Mouse (Mus musculus) urinary bladder, postnatal 36 days (tissue): ENCODE results near the gene Cd160.

Source experiments
- DNase-seq, 2 experiments: peaks; one replicate each; pipeline ENCODE4 v3.0.0; 2022; ENCODE audit warnings: low spot score in 2 of 2, mixed read lengths in 1 of 2

Gene Cd160

GRCm38 (mm10) chr3:96759695-96760094, 69.5 kb downstream of the Cd160 start:
- DNase-seq = no peak

DNA sequence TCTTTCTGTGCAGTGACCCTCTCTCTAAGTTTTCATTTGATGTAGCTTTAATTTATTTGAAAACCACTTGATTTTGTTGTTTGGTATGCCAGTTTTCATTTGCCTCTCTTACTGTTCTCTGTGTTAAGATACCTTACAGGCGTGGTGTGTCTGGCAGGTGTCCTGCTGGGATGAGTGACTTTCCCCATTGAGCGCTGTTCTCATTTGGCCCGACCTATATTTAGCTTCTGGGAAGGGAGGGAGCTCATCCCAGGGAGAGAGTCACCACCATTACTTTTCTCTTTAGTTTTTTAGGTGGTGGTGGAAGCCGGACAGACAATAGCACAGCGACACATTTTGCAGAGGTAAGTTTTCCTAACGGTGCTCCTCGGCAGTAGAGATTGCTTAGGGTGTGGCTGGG, 71.5 kb downstream of the Cd160 start:
- DNase-seq = no peak

- no peak for DNase-seq
Measured at GRCm38 (mm10) chr3:96755935-96756334, 73.2 kb downstream of the Cd160 start.
